Comparison of ENCODE assay signal across 18 mouse cellular contexts in genomic region chr2:35327583-35327982, GRCm38 (mm10). TPM values are rescaled to one million over a fixed set of nuclear protein-coding genes. Genes with fewer than 3 reads are reported as not detected.
DNase-seq lines count a peak whose midpoint lies in the region; ATAC-seq and TF ChIP-seq lines count a peak whose summit lies in the region.
"Had no signal": no experiment of that assay in that cellular context is flagged by ENCODE, and none has a peak within 500 bp of the region (broad histone marks: within the 10 kb centered on the region; RNA-seq: fewer than 3 reads in every experiment).

No protein-coding gene starts in this region.

- DNase-seq in kidney, postnatal 0 days (ENCODE audit: low spot score) = no peak
- no peak for DNase-seq in kidney, postnatal 36 days
- DNase-seq in hindbrain, embryonic 10.5 days (ENCODE audit: low spot score) = no peak
- DNase-seq in left cerebral cortex, adult 11 months (ENCODE audit: low spot score) = no peak
- DNase-seq: embryo, embryonic 11 days; heart, postnatal 10 days; thymus, postnatal 14 days had no signal

- no peak overlapping the region for H3K9ac ChIP-seq in kidney, postnatal 0 days (ENCODE audit: low read depth, low read length)

- H3K9me3 ChIP-seq in kidney, postnatal 0 days (replicated peaks; ENCODE audit: low read length) = no peaks in the 10 kb centered on the region
- no peaks in the 10 kb centered on the region for H3K9me3 ChIP-seq in megakaryocyte, embryonic 14.5 days
- no peaks in the 10 kb centered on the region for H3K9me3 ChIP-seq in hindbrain, embryonic 10.5 days
- H3K9me3 ChIP-seq: forebrain, embryonic 10.5 days had no signal

- no peak for TF ChIP-seq POLR2A in bone marrow, adult 2 months (IDR thresholded peaks at IDR 0.05; ENCODE audit: borderline replicate concordance, control insufficient read depth, low read depth, low read length)

- no peaks in the 10 kb centered on the region for H3K4me1 ChIP-seq in kidney, postnatal 0 days (replicated peaks; ENCODE audit: insufficient read depth, low read length)
- peaks cover 10% of the 10 kb centered on the region; the same call in 1 of the 2 replicates for H3K4me1 ChIP-seq in bone marrow, adult 2 months (ENCODE audit: control insufficient read depth, insufficient read depth, low read length)
- peaks cover 95% of the 10 kb centered on the region for H3K4me1 ChIP-seq in megakaryocyte, embryonic 14.5 days
- H3K4me1 ChIP-seq in hindbrain, embryonic 10.5 days (replicated peaks) = peaks cover 6% of the 10 kb centered on the region; the same call in 1 of the 2 replicates

- 0 out of 2 replicates have a peak overlapping the region, but pooled peaks have one; percentile 7 for H3K4me2 ChIP-seq in kidney, postnatal 0 days (ENCODE audit: low read length)

- H3K27me3 ChIP-seq in kidney, postnatal 0 days (ENCODE audit: insufficient read depth, low read length) = no peaks in the 10 kb centered on the region
- no peaks in the 10 kb centered on the region for H3K27me3 ChIP-seq in megakaryocyte, embryonic 14.5 days (replicated peaks)
- H3K27me3 ChIP-seq in hindbrain, embryonic 10.5 days (ENCODE audit: insufficient read depth, poor library complexity, severe bottlenecking) = no peaks in the 10 kb centered on the region

- 62% methylated on average over 10 of the region's 10 CpGs for WGBS in kidney, postnatal 0 days
- 7% methylated on average over 10 of the region's 10 CpGs for WGBS in bone marrow, adult 2 months
- 72% methylated on average over 10 of the region's 10 CpGs for WGBS in hindbrain, embryonic 10.5 days

- 0 out of 2 replicates have a peak overlapping the region, but pooled peaks have one; percentile 36 for H3K27ac ChIP-seq in kidney, postnatal 0 days
- peak overlapping the region; percentile 74 for H3K27ac ChIP-seq in bone marrow, adult 2 months (ENCODE audit: control insufficient read depth, insufficient read depth, low read depth, low read length, poor library complexity)
- no peak overlapping the region for H3K27ac ChIP-seq in hindbrain, embryonic 10.5 days
- H3K27ac ChIP-seq: forebrain, embryonic 10.5 days had no signal

- H3K4me3 ChIP-seq in kidney, postnatal 0 days (replicated peaks; ENCODE audit: low read depth, low read length) = no peak overlapping the region
- H3K4me3 ChIP-seq in bone marrow, adult 2 months (replicated peaks; ENCODE audit: control insufficient read depth, low read depth, low read length) = peak overlapping the region; percentile 30
- peak overlapping the region; percentile 88 for H3K4me3 ChIP-seq in megakaryocyte, embryonic 14.5 days (replicated peaks)
- H3K4me3 ChIP-seq in hindbrain, embryonic 10.5 days = no peak overlapping the region
- H3K4me3 ChIP-seq: forebrain, embryonic 10.5 days had no signal

- no peaks in the 10 kb centered on the region for H3K36me3 ChIP-seq in kidney, postnatal 0 days (ENCODE audit: insufficient read depth, low read length)
- H3K36me3 ChIP-seq in megakaryocyte, embryonic 14.5 days (replicated peaks; ENCODE audit: low read length) = peaks cover 60% of the 10 kb centered on the region
- no peaks in the 10 kb centered on the region for H3K36me3 ChIP-seq in hindbrain, embryonic 10.5 days
- H3K36me3 ChIP-seq: forebrain, embryonic 10.5 days had no signal

- TF ChIP-seq CTCF in kidney, postnatal 0 days (IDR thresholded peaks at IDR 0.05; ENCODE audit: low read depth) = no peak
- no peak for TF ChIP-seq CTCF in bone marrow, adult 2 months (IDR thresholded peaks at IDR 0.05; ENCODE audit: control insufficient read depth, insufficient read depth, low read length)

- no peak for ATAC-seq in kidney, postnatal 0 days (replicated peaks; ENCODE audit: low FRiP score, low read depth)
- peak; percentile 26 for ATAC-seq in granulocyte monocyte progenitor cell, adult 5-6 weeks (replicated peaks; ENCODE audit: poor library complexity, severe bottlenecking)
- ATAC-seq: activated CD4-positive, CD25-positive, alpha-beta regulatory T cell, adult 4 months; intestine, postnatal 0 days; midbrain, embryonic 16.5 days had no signal

RNA-seq across cellular contexts. Expression of gene Stom, which starts 9.2 kb away (rescaled TPM):
- polyA plus RNA-seq in kidney, postnatal 0 days (2015; fragmentation: Nextera tagmentation; extraction: Ambion mirVana) = 29.7 and 31.4 TPM in 2 replicates
- 152 and 203 TPM in 2 replicates for polyA plus RNA-seq in bone marrow, adult 2 months (2011; ENCODE audit: insufficient read depth, insufficient read length, low replicate concordance, missing spikeins)
- total RNA-seq in granulocyte monocyte progenitor cell, adult 5-6 weeks (2014; fragmentation: Nextera tagmentation) = 99.4 and 102 TPM in 2 replicates
- 147 and 151 TPM in 2 replicates for total RNA-seq in granulocyte monocyte progenitor cell, adult 5-6 weeks (2017)
- polyA plus RNA-seq in megakaryocyte, embryonic 14.5 days (2012; ENCODE audit: insufficient read depth, low replicate concordance) = 26.2 and 42.0 TPM in 2 replicates
- 14.8 and 17.0 TPM in 2 replicates for polyA plus RNA-seq in hindbrain, embryonic 10.5 days (2016; fragmentation: Nextera tagmentation; extraction: Ambion mirVana)

RNA-seq across cellular contexts. Expression of gene 4930568D16Rik, which starts 39.9 kb away (rescaled TPM):
- polyA plus RNA-seq in kidney, postnatal 0 days (2015; fragmentation: Nextera tagmentation; extraction: Ambion mirVana) = not detected in 2 replicates
- polyA plus RNA-seq in bone marrow, adult 2 months (2011; ENCODE audit: insufficient read depth, insufficient read length, low replicate concordance, missing spikeins) = not detected in 2 replicates
- total RNA-seq in granulocyte monocyte progenitor cell, adult 5-6 weeks (2014; fragmentation: Nextera tagmentation) = not detected in 2 replicates
- total RNA-seq in granulocyte monocyte progenitor cell, adult 5-6 weeks (2017) = not detected in 2 replicates
- not detected in 2 replicates for polyA plus RNA-seq in megakaryocyte, embryonic 14.5 days (2012; ENCODE audit: insufficient read depth, low replicate concordance)
- not detected in 2 replicates for polyA plus RNA-seq in hindbrain, embryonic 10.5 days (2016; fragmentation: Nextera tagmentation; extraction: Ambion mirVana)
- total RNA-seq: gastrocnemius, adult 8-10 months; heart, postnatal 10 days; layer of hippocampus, postnatal 25 days; liver, adult 2 months had no signal
- polyA plus RNA-seq: activated CD4-positive, CD25-positive, alpha-beta regulatory T cell, adult 4 months; forebrain, embryonic 10.5 days; intestine, postnatal 0 days; liver, adult 2 months; midbrain, embryonic 16.5 days; small intestine, adult 2 months had no signal

Comparison
In these comparisons a context has a peak if more than half of its experiments do, and no peak if none do; other contexts are left out.
1. H3K4me3 ChIP-seq: peak in bone marrow, adult 2 months (single experiment) and megakaryocyte, embryonic 14.5 days (single experiment); none in kidney, postnatal 0 days (single experiment) and hindbrain, embryonic 10.5 days (single experiment).